Mouse (Mus musculus) hindbrain, postnatal 0 days (tissue): ENCODE measurements around the gene Serpina3j. TPM values are rescaled to one million over a fixed set of nuclear protein-coding genes. Genes with fewer than 3 reads are reported as not detected.
A peak's percentile ranks its signal among the peaks of the same experiment; 100 is the strongest.
"Not testable (repeated sequence)": the region's sequence is repeated elsewhere in the genome, so short reads cannot be mapped to it uniquely, and the experiment has no call there.

Source experiments
- ATAC-seq: fragments of 200-750 bp; cut with Nextera tagmentation; 2 replicates; pipeline ENCODE4 v1.8.0; 2017; ENCODE audit warnings: mild to moderate bottlenecking, moderate TSS enrichment, moderate library complexity
- DNase-seq: peaks from one replicate; pipeline ENCODE4 v3.0.0-alpha.2; 2015; ENCODE audit warnings: low spot score
- H3K27ac ChIP-seq: fragments of 300-500 bp; sonication (generic); 2 replicates; pipeline ENCODE4 v1.5.1; 2014; ENCODE audit warnings: mild to moderate bottlenecking
- H3K27me3 ChIP-seq: fragments of 300-500 bp; sonication (generic); 2 replicates; pipeline ENCODE4 v1.6.1; 2014; ENCODE audit warnings: low read length, mixed read lengths; ENCODE audit not compliant: insufficient read depth
- H3K36me3 ChIP-seq: fragments of 300-500 bp; sonication (generic); 2 replicates; pipeline ENCODE4 v1.6.1; 2014; ENCODE audit warnings: low read length, mixed read lengths; ENCODE audit not compliant: insufficient read depth
- H3K4me1 ChIP-seq: fragments of 300-500 bp; sonication (generic); 2 replicates; pipeline ENCODE4 v1.6.1; 2014; ENCODE audit warnings: antibody characterized with exemption, low read length, mixed read lengths; ENCODE audit not compliant: insufficient read depth
- H3K4me2 ChIP-seq: fragments of 300-500 bp; sonication (generic); 2 replicates; pipeline ENCODE4 v1.6.1; 2014; ENCODE audit warnings: low read depth, mild to moderate bottlenecking, low read length, moderate library complexity, mixed read lengths
- H3K4me3 ChIP-seq: fragments of 300-500 bp; sonication (generic); 2 replicates; pipeline ENCODE4 v1.5.1; 2014; ENCODE audit warnings: low read length
- H3K9ac ChIP-seq: fragments of 300-500 bp; sonication (generic); replicated peaks from 2 replicates; pipeline ENCODE4 v1.6.1; 2014; ENCODE audit warnings: mild to moderate bottlenecking, low read length, moderate library complexity, mixed read lengths
- H3K9me3 ChIP-seq: fragments of 300-500 bp; sonication (generic); 2 replicates; pipeline ENCODE4 v1.6.1; 2016; ENCODE audit warnings: low read length, mixed read lengths
- CTCF ChIP-seq: IDR thresholded peaks from 2 replicates; pipeline ENCODE4 v1.5.1; 2016; ENCODE audit warnings: antibody characterized with exemption, control low read depth, low read depth
- WGBS: fragments of 180-500 bp; shearing (Covaris S2); extraction: QIAGEN DNeasy Blood & Tissue Kit; methylation state at CpG from one replicate; pipeline ENCODE4 v1.1.7; 2014; 5-methylcytosine and 5-hydroxymethylcytosine counted together
- polyA plus RNA-seq: library from polyadenylated mRNA; unstranded; fragments of >200 nt; fragmentation: Nextera tagmentation; extraction: Ambion mirVana; gene quantifications from 2 replicates; pipeline ENCODE4 v1.2.1, GENCODE M21; 2015
- total RNA-seq: library from RNA; depleted of rRNA; stranded (reverse); fragments of >200 nt; gene quantifications from 2 replicates; pipeline ENCODE4 v1.2.3, GENCODE M21; 2014; rRNA removed

The Serpina3j gene
- total and polyA plus RNA-seq, 2 experiments from 2014 or later, result not detected

GRCm38 (mm10) chr12:104338705-104339104 is 24.4 kb downstream of the Serpina3j start:
- no peak for ATAC-seq
- H3K9me3 ChIP-seq, result no peaks in the 10 kb centered on the region
- no peak for TF ChIP-seq CTCF
- H3K4me2 ChIP-seq, result no peak overlapping the region
- H3K4me3 ChIP-seq, result no peak overlapping the region
- WGBS, result 94% methylated on average over 3 of the region's 3 CpGs
- no peaks in the 10 kb centered on the region for H3K27me3 ChIP-seq
- no peaks in the 10 kb centered on the region for H3K36me3 ChIP-seq
- no peaks in the 10 kb centered on the region for H3K4me1 ChIP-seq
- no peak overlapping the region for H3K9ac ChIP-seq
- no peak overlapping the region for H3K27ac ChIP-seq
- no peak for DNase-seq

- not testable (repeated sequence) for DNase-seq, H3K4me3 ChIP-seq, H3K36me3 ChIP-seq, H3K27ac ChIP-seq, H3K4me2 ChIP-seq, H3K9me3 ChIP-seq, ATAC-seq, H3K27me3 ChIP-seq, H3K4me1 ChIP-seq, H3K9ac ChIP-seq
Measured at GRCm38 (mm10) chr12:104342489-104342888, 28.1 kb downstream of the Serpina3j start.

- no peak for TF ChIP-seq CTCF
- H3K27me3 ChIP-seq, result no peaks in the 10 kb centered on the region
- ATAC-seq (no peak), DNase-seq (no peak)
- 81% methylated on average over 2 of the region's 2 CpGs for WGBS
- no peak overlapping the region for H3K27ac ChIP-seq
- H3K36me3 ChIP-seq, result no peaks in the 10 kb centered on the region
- H3K4me3 ChIP-seq, result no peak overlapping the region
- H3K4me2 ChIP-seq, result no peak overlapping the region
- H3K4me1 ChIP-seq, result no peaks in the 10 kb centered on the region
- H3K9me3 ChIP-seq, result no peaks in the 10 kb centered on the region
- no peak overlapping the region for H3K9ac ChIP-seq
Measured at GRCm38 (mm10) chr12:104345181-104345580, 30.8 kb downstream of the Serpina3j start.

- H3K4me2 ChIP-seq, result no peak overlapping the region
- no peak overlapping the region for H3K4me3 ChIP-seq
- H3K9me3 ChIP-seq, result no peaks in the 10 kb centered on the region
- no peak for TF ChIP-seq CTCF
- DNase-seq, result no peak
- no peak for ATAC-seq
- H3K27ac ChIP-seq, result no peak overlapping the region
- H3K36me3 ChIP-seq, result no peaks in the 10 kb centered on the region
- H3K27me3 ChIP-seq, result no peaks in the 10 kb centered on the region
- no peaks in the 10 kb centered on the region for H3K4me1 ChIP-seq
- H3K9ac ChIP-seq, result no peak overlapping the region
Measured at GRCm38 (mm10) chr12:104345707-104346106, 31.4 kb downstream of the Serpina3j start.

- H3K4me1 ChIP-seq, result no peaks in the 10 kb centered on the region
- DNase-seq, result no peak
- TF ChIP-seq CTCF, result no peak
- H3K27me3 ChIP-seq, result no peaks in the 10 kb centered on the region
- no peak overlapping the region for H3K4me3 ChIP-seq
- H3K27ac ChIP-seq, result no peak overlapping the region
- H3K9ac ChIP-seq, result no peak overlapping the region
- H3K4me2 ChIP-seq, result no peak overlapping the region
- H3K9me3 ChIP-seq, result no peaks in the 10 kb centered on the region
- WGBS, result 85% methylated on average over 2 of the region's 2 CpGs
- H3K36me3 ChIP-seq, result no peaks in the 10 kb centered on the region
- ATAC-seq, result no peak
Measured at GRCm38 (mm10) chr12:104347091-104347490, 32.7 kb downstream of the Serpina3j start.

GRCm38 (mm10) chr12:104351812-104352211 is 37.5 kb downstream of the Serpina3j start:
- not testable (repeated sequence) for H3K27me3 ChIP-seq, H3K4me1 ChIP-seq, H3K9me3 ChIP-seq, H3K9ac ChIP-seq, H3K4me3 ChIP-seq, H3K4me2 ChIP-seq, H3K27ac ChIP-seq, H3K36me3 ChIP-seq
- ATAC-seq (0 out of 2 replicates have a peak, but pooled peaks have one; percentile 62), DNase-seq (peak; percentile 61)
- WGBS, result 38% methylated on average over 3 of the region's 3 CpGs
- peak; percentile 66 for TF ChIP-seq CTCF

GRCm38 (mm10) chr12:104356006-104356405 is 41.7 kb downstream of the Serpina3j start:
- no peak for TF ChIP-seq CTCF
- WGBS, result 83% methylated on average over 3 of the region's 3 CpGs

GRCm38 (mm10) chr12:104369986-104370385 is 55.6 kb downstream of the Serpina3j start:
- H3K36me3 ChIP-seq, result no peaks in the 10 kb centered on the region
- H3K27ac ChIP-seq, result no peak overlapping the region
- no peak overlapping the region for H3K4me2 ChIP-seq
- DNase-seq (no peak), ATAC-seq (no peak)
- no peaks in the 10 kb centered on the region for H3K9me3 ChIP-seq
- H3K9ac ChIP-seq, result no peak overlapping the region
- H3K4me1 ChIP-seq, result no peaks in the 10 kb centered on the region
- H3K4me3 ChIP-seq, result no peak overlapping the region
- WGBS, result 91% methylated on average over 3 of the region's 3 CpGs
- no peak for TF ChIP-seq CTCF
- no peaks in the 10 kb centered on the region for H3K27me3 ChIP-seq

More at GRCm38 (mm10) chr12:104356006-104356405, 41.7 kb downstream of the Serpina3j start:
- Histone ChIP-seq H3K4me3 (no peak overlapping the region), H3K27me3 (no peaks in the 10 kb centered on the region), H3K4me2 (no peak overlapping the region), H3K36me3 (no peaks in the 10 kb centered on the region), H3K9ac (no peak overlapping the region), H3K4me1 (no peaks in the 10 kb centered on the region), H3K27ac (no peak overlapping the region), H3K9me3 (no peaks in the 10 kb centered on the region)
- DNase-seq (no peak), ATAC-seq (no peak)

Other genes with a start within 250 kb of the Serpina3j start
- gene Serpina5, start 213.4 kb upstream of the Serpina3j start, total RNA-seq, result 0.21 TPM in 1 of 2 replicates, not detected in the other
- gene Serpina5, start 213.4 kb upstream of the Serpina3j start, polyA plus RNA-seq, result not detected in 2 replicates
- not detected in 2 replicates for gene Serpina3a, start 201.8 kb upstream of the Serpina3j start, total RNA-seq
- not detected in 2 replicates for gene Serpina3a, start 201.8 kb upstream of the Serpina3j start, polyA plus RNA-seq
- not detected in 2 replicates for gene Serpina3b, start 186.6 kb upstream of the Serpina3j start, total RNA-seq
- not detected in 2 replicates for gene Serpina3b, start 186.6 kb upstream of the Serpina3j start, polyA plus RNA-seq
- not detected in 2 replicates for gene Serpina3c, start 160.7 kb upstream of the Serpina3j start, total RNA-seq
- 0.08 and 0.09 TPM in 2 replicates for gene Serpina3c, start 160.7 kb upstream of the Serpina3j start, polyA plus RNA-seq
- 0.43 TPM in 1 of 2 replicates, not detected in the other for gene Serpina3f, start 100.0 kb upstream of the Serpina3j start, total RNA-seq
- 0.09 TPM in 2 replicates for gene Serpina3f, start 100.0 kb upstream of the Serpina3j start, polyA plus RNA-seq
- gene Serpina3g, start 78.3 kb upstream of the Serpina3j start, total RNA-seq, result 0.68 and 0.78 TPM in 2 replicates
- 1.1 and 1.7 TPM in 2 replicates for gene Serpina3g, start 78.3 kb upstream of the Serpina3j start, polyA plus RNA-seq
- gene Serpina3i, start 51.4 kb upstream of the Serpina3j start, total RNA-seq, result 1.6 TPM in 1 of 2 replicates, not detected in the other
- gene Serpina3i, start 51.4 kb upstream of the Serpina3j start, polyA plus RNA-seq, result not detected in 2 replicates
- not detected in 2 replicates for gene Serpina3k, start 23.9 kb downstream of the Serpina3j start, total RNA-seq
- gene Serpina3k, start 23.9 kb downstream of the Serpina3j start, polyA plus RNA-seq, result not detected in 2 replicates
- gene Serpina3m, start 23.9 kb downstream of the Serpina3j start, total RNA-seq, result not detected in 2 replicates
- gene Serpina3m, start 23.9 kb downstream of the Serpina3j start, polyA plus RNA-seq, result not detected in 2 replicates
- gene Serpina3n, start 92.2 kb downstream of the Serpina3j start, total RNA-seq, result 12.1 and 14.8 TPM in 2 replicates
- gene Serpina3n, start 92.2 kb downstream of the Serpina3j start, polyA plus RNA-seq, result 6.7 and 8.5 TPM in 2 replicates
- gene Gsc, start 158.8 kb downstream of the Serpina3j start, total RNA-seq, result not detected in 2 replicates
- gene Gsc, start 158.8 kb downstream of the Serpina3j start, polyA plus RNA-seq, result not detected in 2 replicates